Mouse (Mus musculus) kidney, adult 2 months (tissue): ENCODE results near the gene Rspo1.

ENCODE experiments used
- CTCF ChIP-seq: fragments of 200-500 bp; conservative IDR thresholded peaks from 2 replicates; pipeline ENCODE4 v1.5.1; 2011; ENCODE audit warnings: low read depth, mild to moderate bottlenecking, control low read depth, low read length, moderate library complexity, mixed read lengths; ENCODE audit not compliant: insufficient read depth, insufficient read length
- POLR2A ChIP-seq: fragments of 200-500 bp; IDR thresholded peaks from one replicate; pipeline ENCODE4 v1.6.1; 2011; ENCODE audit warnings: low read depth, low read length, control low read depth

DNA sequence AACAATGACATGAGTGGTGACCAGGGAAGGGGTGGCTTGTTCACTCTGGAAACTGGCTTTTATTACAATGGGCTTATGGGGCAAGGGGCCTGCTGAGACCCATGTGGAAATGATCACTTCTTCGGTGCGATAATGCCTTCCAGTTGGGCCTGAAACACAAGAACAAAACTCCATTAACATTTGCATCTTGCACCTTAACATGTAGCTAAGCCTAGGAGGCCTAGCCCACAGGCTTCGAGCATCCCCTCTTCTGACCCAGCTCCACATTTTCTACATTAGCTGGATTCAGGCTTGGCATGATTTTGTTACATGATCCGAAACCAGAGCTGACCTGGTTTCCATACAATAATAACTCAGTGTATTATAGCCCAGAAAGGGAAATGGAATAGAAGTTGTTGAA lies 70.2 kb downstream of the Rspo1 start:
- TF ChIP-seq CTCF (no peak), POLR2A (no peak)
